Mouse (Mus musculus) midbrain, embryonic 11.5 days (tissue): ENCODE data around the gene Slc25a43. TPM values are rescaled to one million over a fixed set of nuclear protein-coding genes. Genes with fewer than 3 reads are reported as not detected.
"Not testable (repeated sequence)": the region's sequence is repeated elsewhere in the genome, so short reads cannot be mapped to it uniquely, and the experiment has no call there.

Source experiments
- ATAC-seq: fragments of 200-750 bp; cut with Nextera tagmentation; 2 replicates; pipeline ENCODE4 v1.8.0; 2017; ENCODE audit warnings: moderate TSS enrichment, moderate library complexity; ENCODE audit not compliant: low FRiP score
- DNase-seq: peaks from one replicate; pipeline ENCODE4 v3.0.0; 2015; ENCODE audit warnings: low spot score; ENCODE audit errors: missing footprints
- H3K27ac ChIP-seq: fragments of 300-500 bp; sonication (generic); 2 replicates; pipeline ENCODE4 v1.5.1; 2014; ENCODE audit warnings: low read depth, low read length
- H3K27me3 ChIP-seq: fragments of 300-500 bp; sonication (generic); 2 replicates; pipeline ENCODE4 v1.6.1; 2014; ENCODE audit warnings: mild to moderate bottlenecking, low read length, moderate library complexity, mixed read lengths; ENCODE audit not compliant: control insufficient read depth, insufficient read depth
- H3K36me3 ChIP-seq: fragments of 300-500 bp; sonication (generic); 2 replicates; pipeline ENCODE4 v1.6.1; 2014; ENCODE audit warnings: mild to moderate bottlenecking, low read length, moderate library complexity, mixed read lengths; ENCODE audit not compliant: control insufficient read depth, insufficient read depth
- H3K4me1 ChIP-seq: fragments of 300-500 bp; sonication (generic); 2 replicates; pipeline ENCODE4 v1.6.1; 2014; ENCODE audit warnings: low read length; ENCODE audit not compliant: control insufficient read depth, insufficient read depth
- H3K4me2 ChIP-seq: fragments of 300-500 bp; sonication (generic); 2 replicates; pipeline ENCODE4 v1.6.1; 2014; ENCODE audit warnings: mild to moderate bottlenecking, moderate library complexity
- H3K4me3 ChIP-seq: fragments of 300-500 bp; sonication (generic); 2 replicates; pipeline ENCODE4 v1.5.1; 2014; ENCODE audit warnings: low read depth, low read length
- H3K9ac ChIP-seq: fragments of 300-500 bp; sonication (generic); 2 replicates; pipeline ENCODE4 v1.6.1; 2014; ENCODE audit warnings: low read length
- H3K9me3 ChIP-seq: fragments of 300-500 bp; sonication (generic); 2 replicates; pipeline ENCODE4 v1.6.1; 2016; ENCODE audit warnings: low read length; ENCODE audit not compliant: control insufficient read depth
- WGBS: fragments of 180-500 bp; shearing (Covaris S2); extraction: QIAGEN DNeasy Blood & Tissue Kit; methylation state at CpG from one replicate; pipeline ENCODE4 v1.1.7; 2014; 5-methylcytosine and 5-hydroxymethylcytosine counted together
- polyA plus RNA-seq: library from polyadenylated mRNA; unstranded; fragments of >200 nt; fragmentation: Nextera tagmentation; extraction: Ambion mirVana; gene quantifications from 2 replicates; pipeline ENCODE4 v1.2.1, GENCODE M21; 2014

Slc25a43 gene
- polyA plus RNA-seq, 1 experiment from 2014 or later: 1.0 TPM

- H3K9me3 ChIP-seq, DNase-seq, H3K36me3 ChIP-seq, ATAC-seq, H3K4me1 ChIP-seq, H3K27ac ChIP-seq, H3K27me3 ChIP-seq: not testable (repeated sequence)
- Histone ChIP-seq H3K4me3 (peak overlapping the region; percentile 60), H3K4me2 (peak overlapping the region; percentile 48), H3K9ac (peak overlapping the region; percentile 77; the same call in 1 of the 2 replicates)
- WGBS: 74% methylated on average over 8 of the region's 8 CpGs
Measured at GRCm38 (mm10) chrX:36796734-36797133, 53.3 kb downstream of the Slc25a43 start.

- H3K4me2 ChIP-seq: no peak overlapping the region
- ATAC-seq (no peak), DNase-seq (no peak)
- H3K4me3 ChIP-seq: no peak overlapping the region
- no peaks in the 10 kb centered on the region for H3K4me1 ChIP-seq
- no peaks in the 10 kb centered on the region for H3K27me3 ChIP-seq
- no peaks in the 10 kb centered on the region for H3K9me3 ChIP-seq
- no peak overlapping the region for H3K9ac ChIP-seq
- no peak overlapping the region for H3K27ac ChIP-seq
- peaks cover 2% of the 10 kb centered on the region; the same call in 1 of the 2 replicates for H3K36me3 ChIP-seq
- 54% methylated on average over 6 of the region's 6 CpGs for whole genome bisulfite sequencing
Measured at GRCm38 (mm10) chrX:36799131-36799879, 55.8 kb downstream of the Slc25a43 start.

DNA sequence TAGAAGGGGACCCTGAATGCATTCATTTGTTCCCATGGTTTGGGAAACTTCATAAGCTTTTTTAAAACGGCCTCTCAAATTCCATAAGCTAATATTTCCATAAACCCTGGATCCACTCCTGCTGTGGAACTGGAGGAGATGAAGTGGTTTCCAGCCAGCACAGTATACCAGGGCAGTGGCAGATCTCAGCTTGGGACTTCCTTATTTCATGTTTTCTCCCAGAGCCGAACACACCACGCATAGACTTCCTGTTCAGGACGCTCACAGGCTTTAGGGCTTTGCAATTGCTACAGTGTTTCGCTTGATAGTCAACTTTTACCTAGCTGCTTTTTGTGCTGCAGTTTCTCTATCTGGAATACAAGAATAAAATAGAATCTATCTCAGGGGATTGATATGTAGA lies 59.7 kb downstream of the Slc25a43 start:
- no peak overlapping the region for H3K4me2 ChIP-seq
- no peak overlapping the region for H3K27ac ChIP-seq
- WGBS: 82% methylated on average over 5 of the region's 5 CpGs

GRCm38 (mm10) chrX:36804196-36804595 lies 60.7 kb downstream of the Slc25a43 start:
- Histone ChIP-seq H3K4me3 (no peak overlapping the region), H3K36me3 (no peaks in the 10 kb centered on the region), H3K9me3 (no peaks in the 10 kb centered on the region), H3K4me1 (no peaks in the 10 kb centered on the region), H3K27me3 (no peaks in the 10 kb centered on the region), H3K4me2 (no peak overlapping the region), H3K9ac (no peak overlapping the region), H3K27ac (no peak overlapping the region)
- DNase-seq (no peak), ATAC-seq (no peak)
- WGBS: 66% methylated on average over 5 of the region's 5 CpGs

More for the DNA sequence above, 59.7 kb downstream of the Slc25a43 start:
- Histone ChIP-seq H3K36me3 (no peaks in the 10 kb centered on the region), H3K9ac (no peak overlapping the region), H3K9me3 (no peaks in the 10 kb centered on the region), H3K27me3 (no peaks in the 10 kb centered on the region), H3K4me3 (no peak overlapping the region), H3K4me1 (no peaks in the 10 kb centered on the region)
- no peak for DNase-seq
- no peak for ATAC-seq

GRCm38 (mm10) chrX:36805466-36806235 lies 62.2 kb downstream of the Slc25a43 start:
- no peak for ATAC-seq
- H3K9ac ChIP-seq: no peak overlapping the region
- no peaks in the 10 kb centered on the region for H3K27me3 ChIP-seq
- H3K27ac ChIP-seq: no peak overlapping the region
- no peaks in the 10 kb centered on the region for H3K4me1 ChIP-seq
- 49% methylated on average over 5 of the region's 5 CpGs for WGBS
- H3K4me2 ChIP-seq: no peak overlapping the region
- H3K9me3 ChIP-seq: no peaks in the 10 kb centered on the region
- H3K36me3 ChIP-seq: no peaks in the 10 kb centered on the region
- no peak overlapping the region for H3K4me3 ChIP-seq
- DNase-seq: no peak

DNA sequence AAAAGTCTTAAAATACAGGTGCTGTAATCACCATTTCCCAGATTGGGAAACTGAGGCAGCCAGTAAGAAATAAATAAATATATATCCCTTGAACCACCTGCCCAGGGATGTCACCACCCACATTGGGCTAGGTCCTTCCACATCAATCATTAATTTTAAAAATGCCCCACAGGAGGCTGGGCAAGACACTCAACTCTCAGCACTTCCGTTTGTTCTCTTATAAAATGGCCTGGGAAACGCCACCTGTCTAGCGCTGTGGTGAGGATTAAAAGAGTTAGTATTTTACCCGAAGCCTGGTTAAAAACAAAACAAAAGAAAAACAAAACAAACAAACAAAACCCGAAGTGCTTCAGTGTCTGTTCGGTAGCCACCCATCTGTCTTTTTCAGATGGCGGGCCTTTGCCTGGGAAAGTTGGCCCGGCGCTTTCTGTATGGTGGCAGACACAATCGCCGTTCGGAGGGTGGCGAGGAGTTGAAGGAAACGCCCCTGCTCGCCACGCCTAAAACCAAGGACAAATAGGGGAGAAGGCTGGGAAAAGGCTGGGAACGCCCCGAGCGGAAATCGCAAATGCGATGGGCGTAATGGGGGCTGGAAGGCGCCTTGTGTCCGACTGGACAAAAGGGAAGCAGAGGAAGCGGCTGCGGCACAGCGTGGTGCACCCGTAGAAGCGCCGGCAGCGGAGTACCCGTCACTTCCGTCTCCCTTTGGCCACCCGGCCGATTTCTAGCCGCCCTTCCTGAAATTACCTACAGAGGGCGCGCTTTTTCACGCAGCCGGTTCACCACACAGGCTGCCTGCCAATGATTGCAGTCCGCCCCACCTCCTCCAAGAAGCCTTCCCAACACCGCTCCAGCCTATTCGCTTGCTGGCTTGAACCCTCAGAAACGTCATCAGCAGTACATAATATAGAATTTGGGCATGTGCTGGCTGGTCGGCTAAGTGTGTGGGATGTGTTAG lies 64.2 kb downstream of the Slc25a43 start:
- peak overlapping the region; percentile 77 for H3K27ac ChIP-seq
- H3K4me1 ChIP-seq: no peaks in the 10 kb centered on the region
- peak; percentile 91 for ATAC-seq
- H3K9ac ChIP-seq: peak overlapping the region; percentile 65
- H3K36me3 ChIP-seq: no peaks in the 10 kb centered on the region
- no peaks in the 10 kb centered on the region for H3K27me3 ChIP-seq
- WGBS: 12% methylated on average over 45 of the region's 45 CpGs
- peak overlapping the region; percentile 22; the same call in 1 of the 2 replicates for H3K4me3 ChIP-seq
- DNase-seq: peak; percentile 98
- H3K4me2 ChIP-seq: peak overlapping the region; percentile 45
- no peaks in the 10 kb centered on the region for H3K9me3 ChIP-seq

DNA sequence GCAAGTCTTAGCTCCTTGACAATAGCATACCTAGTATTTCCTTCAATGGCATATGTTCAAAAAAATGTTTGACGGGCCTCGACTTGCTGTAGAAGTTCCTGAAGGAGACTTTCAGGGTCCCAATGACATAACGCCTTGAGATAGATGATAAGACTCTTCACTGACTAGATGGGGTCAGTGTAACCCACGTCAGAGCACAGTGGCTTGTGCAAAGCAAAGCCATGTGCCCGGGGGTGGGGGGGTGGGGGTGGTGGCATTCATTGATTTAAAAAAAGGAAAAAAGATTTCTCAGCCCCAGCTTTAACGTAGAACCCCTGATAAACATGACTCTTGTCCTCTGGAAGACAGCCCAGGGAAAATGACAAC lies 64.8 kb downstream of the Slc25a43 start:
- 74% methylated on average over 6 of the region's 6 CpGs for WGBS
- ATAC-seq: peak; percentile 22; the same call in 1 of the 2 replicates
- no peaks in the 10 kb centered on the region for H3K4me1 ChIP-seq
- no peak overlapping the region for H3K4me3 ChIP-seq
- peak overlapping the region; percentile 45; the same call in 1 of the 2 replicates for H3K4me2 ChIP-seq
- no peak for DNase-seq
- H3K27me3 ChIP-seq: no peaks in the 10 kb centered on the region
- H3K9me3 ChIP-seq: no peaks in the 10 kb centered on the region
- H3K9ac ChIP-seq: no peak overlapping the region
- no peaks in the 10 kb centered on the region for H3K36me3 ChIP-seq
- peak overlapping the region; percentile 77; the same call in 1 of the 2 replicates for H3K27ac ChIP-seq

DNA sequence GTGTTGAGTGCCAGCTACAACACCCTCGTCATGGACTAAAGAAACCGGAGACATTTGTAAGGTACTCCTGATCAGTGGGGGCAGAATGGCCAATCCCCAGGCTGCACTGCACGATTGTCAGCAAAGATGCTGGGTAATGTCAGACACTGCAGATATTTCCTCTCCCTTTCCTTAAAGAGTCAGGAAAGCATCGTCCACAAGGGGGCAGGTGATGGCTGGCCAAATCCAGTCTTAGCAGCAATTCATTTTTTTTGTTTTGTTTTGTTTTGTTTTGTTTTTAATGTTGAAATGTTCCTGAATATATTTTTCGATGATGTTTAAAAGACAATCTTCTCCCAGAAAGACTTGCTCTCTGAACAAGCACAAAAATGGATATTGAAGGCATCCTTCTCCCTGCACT lies 67.9 kb downstream of the Slc25a43 start:
- no peak overlapping the region for H3K27ac ChIP-seq
- DNase-seq (no peak), ATAC-seq (no peak)
- H3K36me3 ChIP-seq: no peaks in the 10 kb centered on the region
- H3K27me3 ChIP-seq: no peaks in the 10 kb centered on the region
- H3K9ac ChIP-seq: no peak overlapping the region
- H3K9me3 ChIP-seq: no peaks in the 10 kb centered on the region
- H3K4me1 ChIP-seq: peaks cover 3% of the 10 kb centered on the region; the same call in 1 of the 2 replicates
- H3K4me2 ChIP-seq: no peak overlapping the region
- H3K4me3 ChIP-seq: no peak overlapping the region
- WGBS: 53% methylated on average over 5 of the region's 5 CpGs
